Mouse (Mus musculus) brown adipose tissue, adult 24 weeks (tissue): Measurements from ENCODE around the gene Serpina3f. TPM values are rescaled to one million over a fixed set of nuclear protein-coding genes. Genes with fewer than 3 reads are reported as not detected.
"Not testable (repeated sequence)": the region's sequence is repeated elsewhere in the genome, so short reads cannot be mapped to it uniquely, and the experiment has no call there.

Experiments
- H3K27ac ChIP-seq: fragments of 200-500 bp; replicated peaks from 2 replicates; pipeline ENCODE4 v1.5.1; 2012; ENCODE audit warnings: low read depth, mild to moderate bottlenecking, low read length
- H3K4me1 ChIP-seq: fragments of 200-500 bp; 2 replicates; pipeline ENCODE4 v1.6.1; 2012; ENCODE audit warnings: low read length, mixed read lengths; ENCODE audit not compliant: control insufficient read depth, insufficient read depth, insufficient read length
- H3K4me3 ChIP-seq: fragments of 200-500 bp; 2 replicates; pipeline ENCODE4 v1.5.1; 2012; ENCODE audit warnings: low read depth, mild to moderate bottlenecking, low read length, moderate library complexity; ENCODE audit not compliant: insufficient read depth
- polyA plus RNA-seq: library from polyadenylated mRNA; stranded (reverse); fragments of >200 nt; gene quantifications from 2 replicates; pipeline ENCODE4 v1.2.4, GENCODE M21; 2012; ENCODE audit not compliant: missing spikeins, insufficient read depth, insufficient read length

Gene Serpina3f
- polyA plus RNA-seq, 1 experiment: not detected

DNA sequence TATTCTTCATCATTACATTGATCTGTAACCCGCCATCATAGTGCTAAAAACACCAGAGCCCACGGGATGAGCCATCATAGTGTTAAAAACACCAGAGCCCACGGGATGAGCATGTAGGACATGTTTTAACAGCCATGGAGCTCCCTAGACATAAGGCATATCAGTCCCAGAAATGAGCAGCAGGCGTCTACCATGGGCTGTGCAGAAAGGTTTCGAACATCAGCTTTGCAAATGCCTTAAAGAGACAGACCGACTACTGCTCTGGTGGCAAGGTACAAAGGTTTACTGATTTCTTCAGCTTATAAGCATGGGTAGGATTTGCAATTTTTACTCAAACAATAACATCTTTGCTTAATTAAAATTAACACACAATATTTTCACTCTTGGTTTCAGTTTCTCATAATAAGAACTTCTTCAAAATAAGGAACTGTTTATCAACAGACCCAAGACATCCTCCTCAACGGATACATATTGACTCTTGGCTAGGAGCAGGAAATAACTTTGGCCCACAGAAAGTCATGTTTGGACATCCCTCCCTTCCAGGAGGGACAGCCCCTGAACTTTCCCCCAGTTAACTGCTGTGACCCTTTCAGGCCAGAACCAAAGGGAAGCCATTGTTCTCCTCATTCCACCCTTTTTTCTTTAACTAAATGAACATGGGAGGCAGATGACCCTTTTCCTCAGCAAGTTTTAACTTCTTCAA, 10.4 kb downstream of the Serpina3f start:
- Histone ChIP-seq H3K4me1 (peaks cover 9% of the 10 kb centered on the region), H3K4me3 (no peak overlapping the region), H3K27ac (peak overlapping the region; percentile 47; the same call in 1 of the 2 replicates)

DNA sequence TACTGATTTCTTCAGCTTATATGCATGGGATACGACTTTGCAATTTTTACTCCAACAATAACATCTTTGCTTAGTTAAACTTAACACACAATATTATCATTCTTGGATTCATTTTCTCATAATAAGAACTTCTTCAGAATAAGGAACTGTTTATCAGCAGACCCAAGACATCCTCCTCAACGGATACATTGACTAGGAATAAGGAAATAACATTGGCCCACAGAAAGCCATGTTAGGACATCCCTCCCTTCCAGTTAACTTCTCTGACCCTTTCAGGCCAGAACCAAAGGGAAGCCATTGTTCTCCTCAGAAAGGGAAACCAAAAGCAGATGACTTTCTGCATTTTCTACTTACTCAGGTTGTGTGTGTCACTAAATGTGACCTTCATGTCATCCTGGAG, 16.4 kb downstream of the Serpina3f start:
- Histone ChIP-seq H3K27ac (no peak overlapping the region), H3K4me3 (no peak overlapping the region), H3K4me1 (peaks cover 2% of the 10 kb centered on the region; the same call in 1 of the 2 replicates)

DNA sequence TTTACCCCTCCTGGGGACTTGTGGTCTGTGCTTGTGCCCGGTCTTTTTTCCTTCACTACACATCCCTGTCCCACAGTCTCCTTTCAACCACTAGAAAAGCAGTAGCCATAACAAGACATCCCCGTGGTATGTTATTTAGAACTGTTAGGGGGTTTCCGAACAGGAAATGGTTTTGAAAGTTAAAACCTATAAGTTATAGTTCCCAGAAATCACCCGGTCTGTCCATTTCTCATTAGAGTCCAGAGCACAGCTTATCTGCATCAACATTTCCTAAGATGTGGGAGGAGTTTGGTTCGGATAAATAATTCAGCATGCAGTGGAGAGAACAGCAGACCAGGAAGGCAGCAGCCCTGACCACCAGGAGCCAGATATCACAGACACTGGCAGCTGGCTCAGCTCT, 21.6 kb downstream of the Serpina3f start, which contains the start of gene Serpina3g:
Gene Serpina3g (plus strand): TSS at position 331 of the 400 bp plus-strand sequence.
- Histone ChIP-seq H3K27ac (no peak within 1 kb of the TSS), H3K4me3 (no peak within 1 kb of the TSS), H3K4me1 (no peaks in the 10 kb centered on the region)

DNA sequence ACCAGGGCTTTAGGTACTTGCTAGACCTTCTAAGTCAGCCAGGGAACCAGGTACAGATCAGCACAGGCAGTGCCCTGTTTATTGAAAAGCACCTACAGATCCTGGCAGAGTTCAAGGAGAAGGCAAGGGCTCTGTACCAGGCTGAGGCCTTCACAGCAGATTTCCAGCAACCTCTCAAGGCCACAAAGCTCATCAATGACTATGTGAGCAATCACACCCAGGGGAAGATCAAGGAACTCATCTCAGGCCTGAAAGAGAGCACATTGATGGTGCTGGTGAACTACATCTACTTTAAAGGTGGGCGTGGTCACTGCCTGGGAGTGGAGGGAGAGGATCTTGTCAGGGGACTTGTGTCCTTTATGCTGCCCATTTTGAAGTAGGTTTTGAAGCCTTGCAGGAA, 23.7 kb downstream of the Serpina3f start:
- not testable (repeated sequence) for H3K27ac ChIP-seq, H3K4me3 ChIP-seq

DNA sequence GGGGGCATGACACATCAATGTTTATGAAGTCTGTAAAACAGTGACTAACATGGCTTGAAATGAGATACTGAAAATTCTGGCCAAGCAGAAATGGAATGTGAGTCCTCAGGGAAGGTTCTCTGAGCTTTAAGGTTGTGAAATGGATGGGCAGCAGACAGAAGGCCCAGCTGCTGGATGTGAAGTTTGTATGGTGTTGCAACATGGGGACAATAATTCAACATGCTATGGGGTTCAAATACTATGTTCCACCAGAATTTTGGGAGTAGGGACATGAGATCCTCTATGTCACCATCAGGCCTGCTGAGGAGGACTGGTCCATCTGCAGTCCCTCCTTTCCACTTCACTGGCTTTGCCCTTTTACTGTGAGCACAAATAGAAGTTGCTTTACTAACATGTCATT, 29.0 kb downstream of the Serpina3f start:
- Histone ChIP-seq H3K27ac (no peak overlapping the region), H3K4me3 (no peak overlapping the region), H3K4me1 (peaks cover 4% of the 10 kb centered on the region; the same call in 1 of the 2 replicates)

More for the DNA sequence above, 23.7 kb downstream of the Serpina3f start:
- not testable (repeated sequence) for H3K4me1 ChIP-seq

DNA sequence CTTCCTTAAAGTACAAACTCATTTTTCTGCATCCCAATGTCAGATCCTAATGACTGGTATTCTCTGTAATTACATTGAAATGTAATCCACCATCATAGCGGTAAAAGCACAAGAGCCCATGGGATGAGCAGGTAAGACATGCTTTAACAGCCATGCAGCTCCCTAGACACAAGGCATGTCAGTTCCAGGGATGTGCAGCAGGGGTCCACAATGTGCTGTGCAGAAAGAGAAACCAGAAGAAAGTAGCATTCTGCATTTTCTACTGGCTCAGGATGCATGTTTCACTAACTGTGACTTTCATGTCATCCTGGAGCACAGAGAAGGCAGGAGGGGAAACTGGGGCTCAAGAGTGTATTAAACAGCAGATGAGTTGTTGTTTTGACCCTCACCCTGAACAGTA, 30.7 kb downstream of the Serpina3f start:
- H3K4me1 ChIP-seq: peaks cover 4% of the 10 kb centered on the region; the same call in 1 of the 2 replicates
- H3K27ac ChIP-seq: no peak overlapping the region
- H3K4me3 ChIP-seq: no peak overlapping the region

DNA sequence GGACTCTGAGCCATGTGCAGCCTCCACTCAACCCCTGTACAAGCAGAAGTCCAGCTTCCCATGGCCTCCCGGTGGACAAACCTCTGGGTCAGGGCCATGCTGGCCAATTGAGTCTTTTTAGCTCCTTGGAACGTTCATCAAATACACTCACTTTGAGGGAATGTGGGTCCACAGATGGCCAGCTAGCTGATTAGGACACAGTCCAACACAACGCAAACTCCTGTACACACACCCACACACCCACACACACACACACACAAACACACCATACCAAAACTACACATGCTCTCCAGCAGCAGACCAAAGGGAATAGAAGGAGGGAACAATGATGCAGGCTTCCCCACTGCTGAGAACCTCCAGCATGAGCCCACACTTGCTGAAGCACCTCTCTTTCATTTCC, 31.3 kb downstream of the Serpina3f start:
- Histone ChIP-seq H3K27ac (no peak overlapping the region), H3K4me3 (no peak overlapping the region), H3K4me1 (peaks cover 4% of the 10 kb centered on the region; the same call in 1 of the 2 replicates)

DNA sequence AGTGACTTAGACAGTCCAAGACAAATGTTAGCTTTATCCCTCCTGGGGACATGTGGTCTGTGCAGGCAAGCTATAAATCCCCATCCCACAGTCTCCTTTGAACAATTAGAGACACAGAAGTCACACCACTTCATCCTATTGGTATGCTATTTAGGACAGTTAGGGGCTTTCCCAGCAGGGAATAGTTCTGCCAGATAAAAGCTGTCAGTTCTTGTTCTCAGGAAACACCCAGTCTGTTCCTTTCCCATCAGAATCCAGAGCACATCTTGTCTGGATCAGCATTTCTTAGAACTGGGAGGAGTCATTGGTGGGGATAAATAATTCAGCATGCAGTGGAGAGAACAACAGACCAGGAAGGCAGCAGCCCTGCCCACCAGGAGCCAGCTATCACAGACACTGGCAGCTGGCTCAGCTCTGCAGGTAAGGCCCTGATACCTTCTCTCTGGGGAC, 33.2 kb downstream of the Serpina3f start:
- Histone ChIP-seq H3K4me3 (no peak overlapping the region), H3K4me1 (peaks cover 4% of the 10 kb centered on the region; the same call in 1 of the 2 replicates), H3K27ac (no peak overlapping the region)

DNA sequence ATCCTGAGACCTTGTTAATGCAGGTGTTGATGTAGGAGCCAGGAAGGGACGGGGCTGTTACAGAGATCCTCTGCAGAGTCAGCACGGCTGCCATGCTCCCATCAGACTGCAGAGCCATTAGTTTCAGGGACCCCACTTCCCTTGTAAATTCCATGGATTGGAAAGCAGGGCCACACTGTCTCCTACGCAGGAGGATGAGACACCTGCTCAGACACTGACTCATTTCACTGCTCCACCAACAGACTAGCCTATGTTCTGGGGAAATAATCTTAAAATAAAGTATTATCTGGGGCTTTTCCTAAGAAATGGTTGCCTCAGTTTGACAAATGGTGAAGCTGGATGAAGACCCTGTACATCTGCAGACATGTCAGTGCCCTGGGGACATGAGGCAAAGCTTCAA, 33.9 kb downstream of the Serpina3f start:
- H3K4me1 ChIP-seq: no peaks in the 10 kb centered on the region
- H3K4me3 ChIP-seq: no peak overlapping the region
- no peak overlapping the region for H3K27ac ChIP-seq

DNA sequence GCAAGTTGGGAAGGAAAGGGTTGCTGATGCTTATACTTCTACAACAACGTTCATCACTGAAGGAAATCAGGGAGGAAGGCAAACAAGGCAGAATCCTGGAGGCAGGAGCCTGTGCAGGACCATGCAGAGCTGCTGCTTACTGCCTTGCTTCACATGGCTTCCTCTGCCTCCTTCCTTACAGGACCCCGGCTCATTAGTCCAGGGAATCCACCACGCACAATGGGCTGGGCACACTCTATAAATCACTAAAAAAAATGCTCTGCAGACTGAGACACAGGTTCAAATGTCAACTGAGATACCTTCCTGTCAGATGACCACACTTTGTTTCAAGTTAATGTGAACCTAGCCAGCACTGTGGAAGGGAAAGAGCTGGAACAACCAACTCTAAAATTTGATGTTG, 46.7 kb downstream of the Serpina3f start:
- no peaks in the 10 kb centered on the region for H3K4me1 ChIP-seq
- H3K27ac ChIP-seq: no peak overlapping the region
- H3K4me3 ChIP-seq: no peak overlapping the region

DNA sequence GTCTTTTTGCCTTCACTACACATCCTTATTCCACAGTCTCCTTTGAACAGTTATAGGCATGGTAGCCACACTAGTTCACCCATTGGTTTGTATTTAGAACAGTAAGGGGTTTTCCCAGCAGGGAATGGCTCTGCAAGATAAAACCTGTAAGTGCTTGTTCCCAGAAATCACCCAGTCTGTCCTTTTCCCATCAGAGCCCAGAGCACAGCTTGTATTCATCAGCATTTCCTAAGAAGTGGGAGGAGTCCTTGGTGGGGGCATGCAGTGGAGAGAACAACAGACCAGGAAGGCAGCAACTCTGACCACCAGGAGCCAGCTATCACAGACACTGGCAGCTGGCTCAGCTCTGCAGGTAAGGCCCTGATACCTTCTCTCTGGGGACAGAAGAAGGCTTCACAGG, 48.5 kb downstream of the Serpina3f start, which contains the start of gene Serpina3i:
Gene Serpina3i (plus strand): TSS at position 260 of the 400 bp plus-strand sequence.
- Histone ChIP-seq H3K4me1 (no peaks in the 10 kb centered on the region), H3K4me3 (no peak within 1 kb of the TSS), H3K27ac (no peak within 1 kb of the TSS)

DNA sequence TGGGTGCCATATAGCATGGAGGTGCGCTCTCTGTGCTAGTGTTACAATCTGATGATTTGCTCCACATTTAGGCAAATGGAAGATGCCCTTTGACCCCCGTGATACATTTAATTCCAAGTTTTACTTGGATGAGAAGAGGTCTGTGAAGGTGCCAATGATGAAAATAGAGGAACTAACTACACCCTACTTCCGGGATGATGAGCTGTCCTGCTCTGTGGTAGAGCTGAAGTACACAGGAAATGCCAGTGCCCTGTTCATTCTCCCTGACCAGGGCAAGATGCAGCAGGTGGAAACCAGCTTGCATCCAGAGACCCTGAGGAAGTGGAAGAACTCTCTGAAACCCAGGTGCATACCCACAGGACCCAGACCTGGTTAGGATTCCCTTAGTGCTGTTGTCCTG, 52.0 kb downstream of the Serpina3f start:
- H3K4me1 ChIP-seq: no peaks in the 10 kb centered on the region
- no peak overlapping the region for H3K27ac ChIP-seq
- no peak overlapping the region for H3K4me3 ChIP-seq

Other genes starting within 250 kb of the Serpina3f start
- not detected in 2 replicates for gene Serpina11, start 224.6 kb upstream of the Serpina3f start, polyA plus RNA-seq
- not detected in 2 replicates for gene Serpina9, start 200.8 kb upstream of the Serpina3f start, polyA plus RNA-seq
- gene Serpina12, start 170.1 kb upstream of the Serpina3f start, polyA plus RNA-seq: not detected in 2 replicates
- gene Serpina5, start 113.4 kb upstream of the Serpina3f start, polyA plus RNA-seq: not detected in 2 replicates
- gene Serpina3a, start 101.8 kb upstream of the Serpina3f start, polyA plus RNA-seq: not detected in 2 replicates
- not detected in 2 replicates for gene Serpina3b, start 86.5 kb upstream of the Serpina3f start, polyA plus RNA-seq
- gene Serpina3c, start 60.7 kb upstream of the Serpina3f start, polyA plus RNA-seq: 13.7 and 14.2 TPM in 2 replicates
- not detected in 2 replicates for gene Serpina3g, start 21.7 kb downstream of the Serpina3f start, polyA plus RNA-seq
- not detected in 2 replicates for gene Serpina3i, start 48.6 kb downstream of the Serpina3f start, polyA plus RNA-seq
- gene Serpina3j, start 100.0 kb downstream of the Serpina3f start, polyA plus RNA-seq: 0.48 TPM in 1 of 2 replicates, not detected in the other
- 0.54 and 2.7 TPM in 2 replicates for gene Serpina3k, start 123.9 kb downstream of the Serpina3f start, polyA plus RNA-seq
- not detected in 2 replicates for gene Serpina3m, start 123.9 kb downstream of the Serpina3f start, polyA plus RNA-seq
- 14.6 and 16.0 TPM in 2 replicates for gene Serpina3n, start 192.2 kb downstream of the Serpina3f start, polyA plus RNA-seq